Mouse (Mus musculus) testis, adult 2 months (tissue): ENCODE results near the gene Slc10a7. TPM values are rescaled to one million over a fixed set of nuclear protein-coding genes. Genes with fewer than 3 reads are reported as not detected.
"Not testable (repeated sequence)": the region's sequence is repeated elsewhere in the genome, so short reads cannot be mapped to it uniquely, and the experiment has no call there.

Experiments
- H3K27ac ChIP-seq: fragments of 200-500 bp; 2 replicates; pipeline ENCODE4 v1.5.1; 2012; ENCODE audit warnings: low read depth, low read length; ENCODE audit not compliant: control insufficient read depth, insufficient read depth
- H3K27me3 ChIP-seq: fragments of 200-500 bp; 2 replicates; pipeline ENCODE4 v1.6.1; 2012; ENCODE audit warnings: mild to moderate bottlenecking, low read length, moderate library complexity; ENCODE audit not compliant: control insufficient read depth, insufficient read depth
- H3K36me3 ChIP-seq: fragments of 200-500 bp; 2 replicates; pipeline ENCODE4 v1.6.1; 2012; ENCODE audit warnings: mild to moderate bottlenecking, low read length; ENCODE audit not compliant: control insufficient read depth, insufficient read depth
- H3K4me1 ChIP-seq: fragments of 200-500 bp; 2 replicates; pipeline ENCODE4 v1.6.1; 2012; ENCODE audit warnings: low read length; ENCODE audit not compliant: control insufficient read depth, insufficient read depth
- H3K4me3 ChIP-seq: fragments of 200-500 bp; 2 replicates; pipeline ENCODE4 v1.5.1; 2012; ENCODE audit warnings: low read depth, mild to moderate bottlenecking, low read length, moderate library complexity, mixed read lengths; ENCODE audit not compliant: control insufficient read depth
- CTCF ChIP-seq: fragments of 200-500 bp; IDR thresholded peaks from 2 replicates; pipeline ENCODE4 v1.5.1; 2012; ENCODE audit warnings: low read depth, mild to moderate bottlenecking, inconsistent platforms, low read length, moderate library complexity; ENCODE audit not compliant: control insufficient read depth, insufficient read depth, insufficient replicate concordance
- POLR2A ChIP-seq: fragments of 200-500 bp; IDR thresholded peaks from 2 replicates; pipeline ENCODE4 v1.6.1; 2012; ENCODE audit warnings: low read depth, mild to moderate bottlenecking, inconsistent platforms, low read length, moderate library complexity; ENCODE audit not compliant: control insufficient read depth
- polyA plus RNA-seq: library from polyadenylated mRNA; depleted of rRNA; stranded (reverse); fragments of >200 nt; gene quantifications from 2 replicates; pipeline ENCODE4 v1.2.3, GENCODE M21; 2012

Gene Slc10a7
- polyA plus RNA-seq, 1 experiment, result 10.8 TPM

GRCm38 (mm10) chr8:78533981-78534380 lies 24.8 kb downstream of the Slc10a7 start:
- H3K4me1 ChIP-seq, result no peaks in the 10 kb centered on the region
- TF ChIP-seq POLR2A (no peak), CTCF (no peak)
- no peaks in the 10 kb centered on the region for H3K36me3 ChIP-seq
- no peak overlapping the region for H3K4me3 ChIP-seq
- no peaks in the 10 kb centered on the region for H3K27me3 ChIP-seq
- no peak overlapping the region for H3K27ac ChIP-seq

GRCm38 (mm10) chr8:78536716-78537115 lies 27.6 kb downstream of the Slc10a7 start:
- Histone ChIP-seq H3K4me3 (no peak overlapping the region), H3K36me3 (no peaks in the 10 kb centered on the region), H3K27me3 (no peaks in the 10 kb centered on the region), H3K27ac (no peak overlapping the region), H3K4me1 (no peaks in the 10 kb centered on the region)
- TF ChIP-seq CTCF, result no peak
- TF ChIP-seq POLR2A, result no peak

- no peaks in the 10 kb centered on the region for H3K27me3 ChIP-seq
These were observed 28.6 kb downstream of the Slc10a7 start for GRCm38 (mm10) chr8:78537795-78538194.

GRCm38 (mm10) chr8:78542670-78543069 lies 33.5 kb downstream of the Slc10a7 start:
- not testable (repeated sequence) for H3K4me1 ChIP-seq, H3K4me3 ChIP-seq, H3K27ac ChIP-seq, H3K27me3 ChIP-seq, H3K36me3 ChIP-seq

More at GRCm38 (mm10) chr8:78537795-78538194, 28.6 kb downstream of the Slc10a7 start:
- H3K4me1 ChIP-seq, result no peaks in the 10 kb centered on the region
- H3K4me3 ChIP-seq, result no peak overlapping the region
- no peak for TF ChIP-seq POLR2A
- TF ChIP-seq CTCF, result no peak
- H3K27ac ChIP-seq, result no peak overlapping the region
- no peaks in the 10 kb centered on the region for H3K36me3 ChIP-seq

GRCm38 (mm10) chr8:78543621-78544020 lies 34.5 kb downstream of the Slc10a7 start:
- Histone ChIP-seq H3K36me3 (no peaks in the 10 kb centered on the region), H3K4me3 (no peak overlapping the region), H3K4me1 (peaks cover 3% of the 10 kb centered on the region; the same call in 1 of the 2 replicates), H3K27me3 (no peaks in the 10 kb centered on the region), H3K27ac (no peak overlapping the region)
- no peak for TF ChIP-seq CTCF
- TF ChIP-seq POLR2A, result no peak

GRCm38 (mm10) chr8:78544545-78544944 lies 35.4 kb downstream of the Slc10a7 start:
- H3K36me3 ChIP-seq, result no peaks in the 10 kb centered on the region
- H3K27ac ChIP-seq, result no peak overlapping the region
- no peak overlapping the region for H3K4me3 ChIP-seq
- TF ChIP-seq POLR2A (no peak), CTCF (no peak)
- H3K27me3 ChIP-seq, result no peaks in the 10 kb centered on the region
- peaks cover 3% of the 10 kb centered on the region; the same call in 1 of the 2 replicates for H3K4me1 ChIP-seq

- not testable (repeated sequence) for H3K27ac ChIP-seq, H3K36me3 ChIP-seq, H3K4me3 ChIP-seq, H3K27me3 ChIP-seq, H3K4me1 ChIP-seq
These were observed 36.1 kb downstream of the Slc10a7 start for GRCm38 (mm10) chr8:78545153-78545817.
